Mouse (Mus musculus) E14TG2a.4 (cell line): ENCODE results near the gene Eng.

Experiments
- CTCF ChIP-seq: conservative IDR thresholded peaks from 2 replicates; pipeline ENCODE4 v1.5.1; 2014; ENCODE audit warnings: low read length
- NANOG ChIP-seq: IDR thresholded peaks from 2 replicates; pipeline ENCODE4 v1.6.1; 2014; ENCODE audit warnings: borderline replicate concordance, low read length, mixed read lengths

DNA sequence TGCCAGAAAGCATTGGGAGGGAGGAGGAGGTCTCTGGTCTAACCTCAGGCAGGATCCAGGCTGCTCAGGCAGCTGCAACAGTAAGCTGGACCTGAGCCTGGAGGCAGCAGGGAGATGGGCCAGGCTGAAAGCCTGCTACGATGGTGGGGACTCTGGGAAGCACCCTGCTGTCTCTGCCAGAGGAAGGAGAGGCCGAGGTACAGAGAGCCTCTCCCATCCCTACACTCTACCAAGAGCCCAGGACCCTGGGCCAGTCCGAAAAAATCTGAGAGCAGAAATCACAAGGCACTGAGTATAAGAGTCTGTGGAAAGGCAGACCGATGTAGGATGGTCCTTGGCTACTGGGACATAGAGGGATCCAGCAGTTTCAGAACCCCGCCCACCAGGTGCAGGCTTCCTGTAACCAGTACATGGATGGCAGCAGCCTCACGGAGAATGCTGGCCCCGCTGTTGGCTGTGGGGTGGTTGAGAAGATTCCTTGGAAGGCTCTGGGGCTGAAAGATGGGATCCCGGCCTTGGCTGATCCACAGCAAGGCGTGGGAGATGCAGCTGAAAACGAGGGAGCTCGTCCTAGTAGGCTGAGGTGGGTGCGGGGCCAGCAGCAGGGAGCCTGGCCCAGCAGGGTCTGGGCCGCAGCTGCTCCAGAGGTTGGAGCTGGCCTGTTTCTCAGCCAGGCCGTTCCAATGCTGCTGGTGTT, 36.5 kb downstream of the Eng start:
- TF ChIP-seq CTCF: no peak
- TF ChIP-seq NANOG: no peak
